Mouse (Mus musculus) midbrain, embryonic 11.5 days (tissue): ENCODE measurements around the gene Men1. TPM values are rescaled to one million over a fixed set of nuclear protein-coding genes. Genes with fewer than 3 reads are reported as not detected.

Experiments used
- ATAC-seq: fragments of 200-750 bp; cut with Nextera tagmentation; 2 replicates; pipeline ENCODE4 v1.8.0; 2017; ENCODE audit warnings: moderate TSS enrichment, moderate library complexity; ENCODE audit not compliant: low FRiP score
- DNase-seq: peaks from one replicate; pipeline ENCODE4 v3.0.0; 2015; ENCODE audit warnings: low spot score; ENCODE audit errors: missing footprints
- H3K27ac ChIP-seq: fragments of 300-500 bp; sonication (generic); 2 replicates; pipeline ENCODE4 v1.5.1; 2014; ENCODE audit warnings: low read depth, low read length
- H3K27me3 ChIP-seq: fragments of 300-500 bp; sonication (generic); 2 replicates; pipeline ENCODE4 v1.6.1; 2014; ENCODE audit warnings: mild to moderate bottlenecking, low read length, moderate library complexity, mixed read lengths; ENCODE audit not compliant: control insufficient read depth, insufficient read depth
- H3K36me3 ChIP-seq: fragments of 300-500 bp; sonication (generic); 2 replicates; pipeline ENCODE4 v1.6.1; 2014; ENCODE audit warnings: mild to moderate bottlenecking, low read length, moderate library complexity, mixed read lengths; ENCODE audit not compliant: control insufficient read depth, insufficient read depth
- H3K4me1 ChIP-seq: fragments of 300-500 bp; sonication (generic); 2 replicates; pipeline ENCODE4 v1.6.1; 2014; ENCODE audit warnings: low read length; ENCODE audit not compliant: control insufficient read depth, insufficient read depth
- H3K4me2 ChIP-seq: fragments of 300-500 bp; sonication (generic); 2 replicates; pipeline ENCODE4 v1.6.1; 2014; ENCODE audit warnings: mild to moderate bottlenecking, moderate library complexity
- H3K4me3 ChIP-seq: fragments of 300-500 bp; sonication (generic); 2 replicates; pipeline ENCODE4 v1.5.1; 2014; ENCODE audit warnings: low read depth, low read length
- H3K9ac ChIP-seq: fragments of 300-500 bp; sonication (generic); 2 replicates; pipeline ENCODE4 v1.6.1; 2014; ENCODE audit warnings: low read length
- H3K9me3 ChIP-seq: fragments of 300-500 bp; sonication (generic); 2 replicates; pipeline ENCODE4 v1.6.1; 2016; ENCODE audit warnings: low read length; ENCODE audit not compliant: control insufficient read depth
- WGBS: fragments of 180-500 bp; shearing (Covaris S2); extraction: QIAGEN DNeasy Blood & Tissue Kit; methylation state at CpG from one replicate; pipeline ENCODE4 v1.1.7; 2014; 5-methylcytosine and 5-hydroxymethylcytosine counted together
- polyA plus RNA-seq: library from polyadenylated mRNA; unstranded; fragments of >200 nt; fragmentation: Nextera tagmentation; extraction: Ambion mirVana; gene quantifications from 2 replicates; pipeline ENCODE4 v1.2.1, GENCODE M21; 2014

Men1 gene
- polyA plus RNA-seq, 1 experiment from 2014 or later, result 54.7 TPM

DNA sequence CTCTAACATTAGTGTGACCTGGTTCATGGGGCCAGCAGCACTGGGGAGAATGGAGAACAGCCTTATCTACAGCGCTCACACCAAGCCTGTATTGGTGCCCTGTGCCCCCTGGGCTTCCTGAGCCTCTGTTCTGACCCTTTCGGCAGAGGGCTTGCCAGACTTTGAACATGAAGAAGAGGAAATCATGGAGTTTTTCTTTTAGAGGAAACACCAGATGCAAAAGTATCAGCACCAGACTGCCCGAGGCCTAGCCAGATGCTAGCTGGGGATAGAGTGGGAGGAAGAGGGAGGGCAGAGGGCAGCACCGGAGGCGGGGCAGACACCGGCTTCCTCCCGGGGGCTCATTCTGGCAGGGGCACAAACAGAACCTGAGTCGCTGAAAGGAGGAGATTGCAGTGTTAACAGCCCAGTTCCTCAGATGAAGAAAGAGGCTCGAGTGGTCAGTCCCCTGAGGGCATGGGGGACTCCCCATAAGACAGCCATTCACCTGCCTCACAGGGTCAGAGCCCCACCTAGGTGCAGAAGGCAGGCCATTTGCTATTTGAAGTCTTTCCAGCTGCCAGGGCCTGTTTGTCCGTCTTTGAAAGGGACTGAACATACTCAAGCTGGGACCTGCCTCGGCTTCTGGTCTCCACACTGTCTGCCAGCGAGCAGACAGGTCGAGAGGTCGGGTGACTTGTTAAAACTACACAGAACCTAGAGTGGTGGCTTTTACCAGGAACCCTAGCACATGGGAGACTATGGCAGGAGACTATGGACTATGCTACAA, 14.6 kb downstream of the Men1 start:
- H3K36me3 ChIP-seq, result no peaks in the 10 kb centered on the region
- H3K4me2 ChIP-seq, result no peak overlapping the region
- H3K4me1 ChIP-seq, result peaks cover 2% of the 10 kb centered on the region; the same call in 1 of the 2 replicates
- ATAC-seq, result no peak
- H3K27me3 ChIP-seq, result no peaks in the 10 kb centered on the region
- no peak overlapping the region for H3K9ac ChIP-seq
- no peaks in the 10 kb centered on the region for H3K9me3 ChIP-seq
- WGBS, result 50% methylated on average over 14 of the region's 14 CpGs
- no peak for DNase-seq
- no peak overlapping the region for H3K4me3 ChIP-seq
- no peak overlapping the region for H3K27ac ChIP-seq

DNA sequence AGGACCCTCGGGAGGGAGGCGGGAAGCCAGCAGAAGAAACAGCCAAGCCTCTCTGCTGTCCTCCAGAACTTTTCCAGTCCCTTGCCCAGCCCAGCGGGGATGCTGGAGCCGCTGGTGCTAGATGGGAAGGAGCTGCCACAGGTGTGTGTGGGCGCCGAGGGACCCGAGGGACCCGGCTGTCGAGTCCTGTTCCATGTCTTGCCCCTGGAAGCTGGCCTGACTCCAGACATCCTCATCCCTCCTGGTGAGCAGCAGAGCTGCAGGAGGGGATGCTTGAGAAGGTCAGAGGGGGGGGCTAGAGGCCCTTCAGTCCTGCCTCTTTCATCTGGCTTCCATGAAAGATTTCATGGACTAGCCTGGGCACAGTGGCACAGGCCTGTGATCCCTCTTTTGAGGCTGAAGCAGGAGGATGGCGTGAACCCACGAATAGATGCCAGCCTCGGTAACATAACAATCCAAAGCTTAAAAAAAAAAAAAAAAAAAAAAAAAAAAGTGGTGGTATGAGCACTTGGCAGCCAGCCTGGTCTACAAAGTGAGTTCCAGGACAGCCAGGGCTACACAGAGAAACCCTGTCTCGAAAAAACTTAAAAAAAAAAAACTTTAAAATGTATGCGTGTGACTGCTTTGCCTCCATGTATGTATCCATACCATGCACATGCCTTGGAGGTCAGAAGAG, 16.8 kb downstream of the Men1 start:
- ATAC-seq (no peak), DNase-seq (no peak)
- H3K36me3 ChIP-seq, result no peaks in the 10 kb centered on the region
- H3K27ac ChIP-seq, result no peak overlapping the region
- H3K4me3 ChIP-seq, result no peak overlapping the region
- H3K27me3 ChIP-seq, result no peaks in the 10 kb centered on the region
- WGBS, result 61% methylated on average over 14 of the region's 14 CpGs
- no peaks in the 10 kb centered on the region for H3K9me3 ChIP-seq
- no peak overlapping the region for H3K4me2 ChIP-seq
- no peak overlapping the region for H3K9ac ChIP-seq
- peaks cover 2% of the 10 kb centered on the region; the same call in 1 of the 2 replicates for H3K4me1 ChIP-seq

DNA sequence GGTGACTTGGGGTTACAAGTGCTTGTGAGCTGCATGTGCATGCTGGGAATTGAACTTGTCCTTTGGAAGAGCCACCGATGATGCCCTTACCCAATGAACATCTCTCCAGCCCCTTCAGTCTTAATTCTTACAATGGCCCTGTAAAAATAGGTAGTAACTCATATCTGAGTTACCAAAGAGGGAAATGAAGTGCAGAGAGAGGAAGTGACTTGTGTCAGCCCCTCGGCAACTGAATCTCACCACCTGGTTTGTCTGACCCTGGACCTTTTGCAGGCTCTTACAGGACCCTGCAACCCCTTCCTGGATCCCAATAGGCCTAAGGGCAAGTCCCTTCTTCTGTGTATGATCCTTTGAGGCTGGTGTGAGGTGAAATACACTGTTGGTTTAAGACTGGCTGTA, 17.3 kb downstream of the Men1 start:
- Histone ChIP-seq H3K9me3 (no peaks in the 10 kb centered on the region), H3K27ac (no peak overlapping the region), H3K9ac (no peak overlapping the region), H3K4me3 (no peak overlapping the region), H3K4me1 (peaks cover 2% of the 10 kb centered on the region; the same call in 1 of the 2 replicates), H3K36me3 (no peaks in the 10 kb centered on the region), H3K27me3 (no peaks in the 10 kb centered on the region), H3K4me2 (no peak overlapping the region)
- DNase-seq (no peak), ATAC-seq (no peak)
- WGBS, result 91% methylated on average over 2 of the region's 2 CpGs

DNA sequence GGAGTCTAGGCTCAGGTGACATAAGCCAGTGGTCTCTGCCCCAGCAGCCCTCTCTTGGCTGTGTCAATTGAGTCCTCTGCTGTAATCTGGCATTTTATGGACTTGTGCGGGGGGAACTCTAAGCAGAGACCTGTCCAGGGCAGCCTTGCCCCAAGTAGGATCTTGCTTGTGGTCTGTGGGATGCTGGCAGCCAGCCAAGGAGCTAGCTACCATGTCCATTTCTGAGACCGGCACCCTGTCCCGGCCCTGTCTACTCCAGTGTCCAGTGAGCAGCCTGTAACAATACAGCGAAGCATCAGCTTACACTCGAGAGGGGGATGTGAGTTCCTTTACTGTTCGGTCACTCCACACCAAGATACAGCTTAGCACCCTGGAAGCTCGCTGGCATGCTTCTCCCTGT, 19.3 kb downstream of the Men1 start:
- no peaks in the 10 kb centered on the region for H3K36me3 ChIP-seq
- DNase-seq (no peak), ATAC-seq (no peak)
- 85% methylated on average over 7 of the region's 7 CpGs for WGBS
- no peak overlapping the region for H3K9ac ChIP-seq
- H3K4me3 ChIP-seq, result no peak overlapping the region
- H3K9me3 ChIP-seq, result no peaks in the 10 kb centered on the region
- no peaks in the 10 kb centered on the region for H3K27me3 ChIP-seq
- no peak overlapping the region for H3K27ac ChIP-seq
- H3K4me2 ChIP-seq, result no peak overlapping the region
- peaks cover 2% of the 10 kb centered on the region; the same call in 1 of the 2 replicates for H3K4me1 ChIP-seq

DNA sequence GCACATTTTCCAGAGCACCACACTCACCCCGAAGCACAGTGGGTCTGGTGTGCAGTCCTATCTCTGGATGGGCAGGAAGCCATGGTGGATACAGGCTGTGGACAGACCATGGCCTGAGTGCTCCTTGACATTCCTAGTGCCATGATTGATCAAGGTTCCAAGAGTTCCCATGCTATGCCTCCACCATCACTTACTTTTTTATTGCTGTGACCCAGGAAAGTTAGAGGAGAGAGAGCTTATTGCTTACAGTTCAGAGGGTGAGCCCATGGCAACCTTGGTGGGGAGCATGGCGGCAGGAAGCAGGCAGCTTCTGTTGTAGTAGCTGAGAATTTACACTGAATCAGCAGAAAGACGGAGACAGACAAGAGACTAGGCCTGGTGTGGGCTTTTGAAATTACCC, 26.5 kb downstream of the Men1 start:
- Histone ChIP-seq H3K36me3 (peaks cover 7% of the 10 kb centered on the region; the same call in 1 of the 2 replicates), H3K4me1 (peaks cover 11% of the 10 kb centered on the region), H3K27me3 (no peaks in the 10 kb centered on the region), H3K9me3 (no peaks in the 10 kb centered on the region), H3K27ac (no peak overlapping the region), H3K4me2 (no peak overlapping the region), H3K9ac (no peak overlapping the region), H3K4me3 (no peak overlapping the region)
- DNase-seq (no peak), ATAC-seq (no peak)
- 85% methylated on average over 3 of the region's 3 CpGs for WGBS

DNA sequence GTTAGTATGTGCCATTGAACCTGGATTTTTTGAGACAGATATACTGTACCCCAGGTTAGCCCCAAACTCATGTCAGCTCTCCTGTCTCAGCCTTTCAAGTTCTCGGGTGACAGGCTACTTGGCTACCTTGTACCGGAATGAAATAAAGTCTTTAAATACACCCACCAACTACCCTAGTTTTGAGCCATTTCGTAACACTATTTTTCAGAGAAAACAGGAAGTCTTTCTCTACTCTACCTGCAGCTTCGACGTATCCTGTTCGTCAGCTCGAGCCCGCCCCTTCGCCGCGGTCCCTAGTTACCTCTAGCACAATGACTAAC, 28.3 kb downstream of the Men1 start:
- H3K36me3 ChIP-seq, result peaks cover 17% of the 10 kb centered on the region
- H3K27me3 ChIP-seq, result no peaks in the 10 kb centered on the region
- ATAC-seq, result no peak; the same call in 1 of the 2 replicates
- DNase-seq, result no peak
- peak overlapping the region; percentile 11; the same call in 1 of the 2 replicates for H3K27ac ChIP-seq
- WGBS, result 2% methylated on average over 11 of the region's 11 CpGs
- H3K4me3 ChIP-seq, result peak overlapping the region; percentile 100
- H3K4me1 ChIP-seq, result peaks cover 11% of the 10 kb centered on the region
- no peaks in the 10 kb centered on the region for H3K9me3 ChIP-seq
- peak overlapping the region; percentile 53 for H3K4me2 ChIP-seq
- H3K9ac ChIP-seq, result peak overlapping the region; percentile 22; the same call in 1 of the 2 replicates

DNA sequence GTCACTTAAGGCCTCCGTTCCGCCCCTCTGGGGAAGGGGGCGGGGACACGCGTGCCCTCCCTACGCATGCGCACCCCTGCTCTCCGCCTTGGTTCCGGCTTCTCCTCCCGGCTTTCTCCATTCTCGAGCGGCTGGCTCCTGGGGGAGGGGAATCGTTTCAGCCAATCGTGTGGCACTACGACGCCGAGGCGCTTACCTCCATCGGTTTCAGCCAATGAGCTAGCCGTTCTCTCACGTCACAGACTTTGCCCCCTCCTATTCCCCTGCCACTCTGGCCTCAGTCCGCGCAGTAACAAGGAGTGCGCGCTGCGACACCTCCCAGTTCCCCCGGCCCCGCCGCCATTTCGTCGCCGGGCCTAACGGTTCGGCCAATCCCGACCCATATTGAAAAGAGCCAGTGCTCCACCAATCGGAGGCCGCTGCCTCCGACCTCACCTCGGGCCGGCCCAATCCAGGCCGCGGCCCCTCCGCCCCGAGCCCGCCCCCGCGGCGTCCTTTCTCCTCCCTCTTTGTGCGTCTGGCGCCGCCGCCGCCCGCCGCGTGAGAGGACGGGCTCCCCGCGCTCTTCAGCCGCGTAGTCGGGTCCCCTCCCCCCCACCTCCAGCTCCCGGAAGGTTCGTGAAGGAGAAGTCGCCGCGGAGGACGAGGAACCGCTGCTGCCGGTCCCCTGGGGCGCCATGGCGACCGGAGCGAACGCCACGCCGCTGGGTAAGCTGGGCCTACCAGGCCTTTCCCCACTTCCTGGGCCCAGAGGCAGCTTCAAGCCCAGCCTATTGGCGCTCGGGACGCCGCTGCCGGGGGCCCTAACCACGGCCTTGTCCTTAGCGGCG, 28.8 kb downstream of the Men1 start, which contains the start of gene Sf1:
Gene Sf1, plus strand, starts transcription at position 280 of the 830 bp plus-strand sequence.
- no peaks in the 10 kb centered on the region for H3K9me3 ChIP-seq
- no peaks in the 10 kb centered on the region for H3K27me3 ChIP-seq
- WGBS, result 1% methylated on average over 73 of the region's 85 CpGs
- H3K36me3 ChIP-seq, result peaks cover 23% of the 10 kb centered on the region
- peak; percentile 97 for ATAC-seq
- H3K9ac ChIP-seq, result peak within 1 kb of the TSS; percentile 100
- H3K4me2 ChIP-seq, result peak within 1 kb of the TSS; percentile 92
- DNase-seq, result peak; percentile 100
- H3K27ac ChIP-seq, result peak within 1 kb of the TSS; percentile 98
- H3K4me3 ChIP-seq, result peak within 1 kb of the TSS; percentile 100
- peaks cover 11% of the 10 kb centered on the region for H3K4me1 ChIP-seq

DNA sequence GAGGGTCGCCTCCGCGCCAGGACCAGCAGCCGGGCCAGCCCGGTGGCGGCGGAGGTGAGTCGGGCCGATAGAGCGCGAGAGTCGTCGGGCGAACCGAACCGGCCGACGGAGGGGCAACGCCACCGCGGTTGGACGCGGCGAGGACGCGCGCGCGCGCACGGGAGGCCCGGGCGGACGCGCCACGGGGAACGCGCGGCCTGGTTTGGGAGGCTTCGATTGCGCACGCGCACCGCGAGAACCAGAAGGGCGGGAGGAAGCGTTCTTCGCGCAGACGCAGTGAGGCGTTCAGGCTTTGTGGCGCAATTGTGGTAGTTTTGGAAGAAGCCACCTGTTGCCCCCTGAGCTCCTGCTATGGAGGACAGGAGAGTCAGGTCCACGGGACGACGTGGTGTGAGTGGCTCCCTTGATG, 29.5 kb downstream of the Men1 start:
- H3K27ac ChIP-seq, result peak overlapping the region; percentile 98
- H3K4me1 ChIP-seq, result peaks cover 11% of the 10 kb centered on the region
- DNase-seq, result peak; percentile 99
- H3K4me2 ChIP-seq, result peak overlapping the region; percentile 92
- H3K36me3 ChIP-seq, result peaks cover 27% of the 10 kb centered on the region
- H3K4me3 ChIP-seq, result peak overlapping the region; percentile 100
- peak overlapping the region; percentile 100 for H3K9ac ChIP-seq
- no peak for ATAC-seq
- no peaks in the 10 kb centered on the region for H3K27me3 ChIP-seq
- no peaks in the 10 kb centered on the region for H3K9me3 ChIP-seq
- WGBS, result under 1% methylated on average over 55 of the region's 55 CpGs
